8 mouse cellular contexts compared by ENCODE assay signal in the genomic region with DNA sequence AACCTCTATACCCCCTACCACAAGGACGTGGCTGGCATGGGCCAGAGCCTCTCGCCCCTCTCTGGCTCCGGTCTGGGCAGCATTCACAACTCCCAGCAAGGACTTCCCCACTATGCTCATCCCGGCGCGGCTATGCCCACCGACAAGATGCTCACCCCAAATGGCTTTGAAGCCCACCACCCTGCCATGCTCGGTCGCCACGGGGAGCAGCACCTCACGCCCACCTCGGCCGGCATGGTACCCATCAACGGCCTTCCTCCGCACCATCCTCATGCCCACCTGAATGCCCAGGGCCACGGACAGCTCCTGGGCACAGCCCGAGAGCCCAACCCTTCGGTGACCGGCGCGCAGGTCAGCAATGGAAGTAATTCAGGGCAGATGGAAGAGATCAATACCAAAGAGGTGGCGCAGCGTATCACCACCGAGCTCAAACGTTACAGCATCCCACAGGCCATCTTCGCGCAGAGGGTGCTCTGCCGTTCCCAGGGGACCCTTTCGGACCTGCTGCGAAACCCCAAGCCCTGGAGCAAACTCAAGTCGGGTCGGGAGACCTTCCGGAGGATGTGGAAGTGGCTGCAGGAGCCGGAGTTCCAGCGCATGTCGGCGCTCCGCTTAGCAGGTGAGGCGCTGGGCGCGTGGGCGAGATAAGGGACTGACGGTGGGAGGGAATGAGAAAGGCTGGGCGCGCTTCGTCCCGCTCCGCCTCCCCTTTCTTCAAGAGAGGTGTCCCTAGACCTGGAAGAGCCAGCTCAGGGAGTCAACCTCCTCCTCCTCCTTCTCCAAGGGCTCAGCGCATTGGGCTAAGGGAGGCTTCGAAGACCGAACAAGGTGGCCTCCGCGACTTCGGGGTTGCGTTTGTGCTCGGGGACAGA. TPM values are rescaled to one million over a fixed set of nuclear protein-coding genes. Genes with fewer than 3 reads are reported as not detected.
DNase-seq lines count a peak whose midpoint lies in the region; ATAC-seq lines count a peak whose summit lies in the region.

No protein-coding gene starts in this region.

- H3K36me3 ChIP-seq in lung, embryonic 16.5 days (ENCODE audit: control insufficient read depth, insufficient read depth, low read length), result no peaks in the 10 kb centered on the region
- H3K36me3 ChIP-seq in forebrain, embryonic 12.5 days (replicated peaks), result no peaks in the 10 kb centered on the region
- no peaks in the 10 kb centered on the region for H3K36me3 ChIP-seq in limb, embryonic 15.5 days
- no peaks in the 10 kb centered on the region for H3K36me3 ChIP-seq in stomach, embryonic 15.5 days

- H3K9ac ChIP-seq in lung, embryonic 16.5 days (ENCODE audit: low read length), result no peak overlapping the region
- peak overlapping the region; percentile 56; the same call in 1 of the 2 replicates for H3K9ac ChIP-seq in forebrain, embryonic 12.5 days
- no peak overlapping the region for H3K9ac ChIP-seq in limb, embryonic 15.5 days
- H3K9ac ChIP-seq in stomach, embryonic 15.5 days, result no peak overlapping the region

- H3K4me1 ChIP-seq in lung, embryonic 16.5 days (replicated peaks; ENCODE audit: control insufficient read depth, insufficient read depth, low read length), result peaks cover 20% of the 10 kb centered on the region
- H3K4me1 ChIP-seq in forebrain, embryonic 12.5 days, result peaks cover 51% of the 10 kb centered on the region
- H3K4me1 ChIP-seq in limb, embryonic 15.5 days, result peaks cover 29% of the 10 kb centered on the region
- H3K4me1 ChIP-seq in stomach, embryonic 15.5 days, result peaks cover 35% of the 10 kb centered on the region

- peak overlapping the region; percentile 48 for H3K4me3 ChIP-seq in lung, embryonic 16.5 days (ENCODE audit: low read length)
- H3K4me3 ChIP-seq in forebrain, embryonic 12.5 days (replicated peaks), result peak overlapping the region; percentile 52
- H3K4me3 ChIP-seq in limb, embryonic 15.5 days, result peak overlapping the region; percentile 49
- H3K4me3 ChIP-seq in stomach, embryonic 15.5 days (replicated peaks), result peak overlapping the region; percentile 51

- 1% methylated on average over 56 of the region's 56 CpGs for WGBS in lung, embryonic 16.5 days
- WGBS in forebrain, embryonic 12.5 days, result 1% methylated on average over 56 of the region's 56 CpGs
- 1% methylated on average over 56 of the region's 56 CpGs for WGBS in limb, embryonic 15.5 days
- WGBS in stomach, embryonic 15.5 days, result 2% methylated on average over 56 of the region's 56 CpGs

- ATAC-seq in lung, embryonic 16.5 days (ENCODE audit: low read depth), result no peak
- 0 out of 2 replicates have a peak, but pooled peaks have one; percentile 1 for ATAC-seq in forebrain, embryonic 12.5 days (ENCODE audit: low FRiP score)
- no peak for ATAC-seq in limb, embryonic 15.5 days (ENCODE audit: insufficient number of reproducible peaks, low FRiP score, low TSS enrichment, low read depth)
- no peak for ATAC-seq in stomach, embryonic 15.5 days (ENCODE audit: insufficient read depth, low FRiP score, low read depth)

- peaks cover 96% of the 10 kb centered on the region for H3K27me3 ChIP-seq in lung, embryonic 16.5 days (ENCODE audit: control insufficient read depth, insufficient read depth, low read depth, low read length)
- H3K27me3 ChIP-seq in forebrain, embryonic 12.5 days, result peaks cover 98% of the 10 kb centered on the region
- H3K27me3 ChIP-seq in limb, embryonic 15.5 days, result peaks cover 100% of the 10 kb centered on the region
- H3K27me3 ChIP-seq in stomach, embryonic 15.5 days (replicated peaks), result peaks cover 94% of the 10 kb centered on the region

- DNase-seq in lung, postnatal 10 days, result no peak
- DNase-seq in layer of hippocampus, postnatal 25 days (ENCODE audit: extremely low spot score in 1 of 2, low spot score in 1 of 2), result no peak
- DNase-seq in frontal cortex, postnatal 25 days (ENCODE audit: low spot score in 2 of 2), result no peak
- no peak for DNase-seq in cerebellum, adult 11-12 months

- no peaks in the 10 kb centered on the region for H3K9me3 ChIP-seq in lung, embryonic 16.5 days (ENCODE audit: control insufficient read depth, low read length)
- H3K9me3 ChIP-seq in forebrain, embryonic 12.5 days, result no peaks in the 10 kb centered on the region
- H3K9me3 ChIP-seq in limb, embryonic 15.5 days, result no peaks in the 10 kb centered on the region
- H3K9me3 ChIP-seq in stomach, embryonic 15.5 days, result no peaks in the 10 kb centered on the region

- H3K4me2 ChIP-seq in lung, embryonic 16.5 days (ENCODE audit: low read depth, low read length), result no peak overlapping the region; the same call in 1 of the 2 replicates
- H3K4me2 ChIP-seq in forebrain, embryonic 12.5 days, result peak overlapping the region; percentile 78
- H3K4me2 ChIP-seq in limb, embryonic 15.5 days, result peak overlapping the region; percentile 93
- peak overlapping the region; percentile 94 for H3K4me2 ChIP-seq in stomach, embryonic 15.5 days

- no peak overlapping the region for H3K27ac ChIP-seq in lung, embryonic 16.5 days (ENCODE audit: low read length)
- H3K27ac ChIP-seq in forebrain, embryonic 12.5 days, result peak overlapping the region; percentile 19; the same call in 1 of the 2 replicates
- no peak overlapping the region for H3K27ac ChIP-seq in limb, embryonic 15.5 days
- H3K27ac ChIP-seq in stomach, embryonic 15.5 days, result no peak overlapping the region

RNA-seq across cellular contexts. Expression of a gene that starts 1.3 kb away (rescaled TPM):
- 0.05 TPM in 1 of 2 replicates, not detected in the other for polyA plus RNA-seq in lung, embryonic 16.5 days (2015; fragmentation: Nextera tagmentation; extraction: Ambion mirVana)
- 2.7 TPM in 2 replicates for polyA plus RNA-seq in forebrain, embryonic 12.5 days (2016; fragmentation: Nextera tagmentation; extraction: Ambion mirVana)
- polyA plus RNA-seq in limb, embryonic 15.5 days (2015; fragmentation: Nextera tagmentation; extraction: Ambion mirVana), result 0.04 TPM in 1 of 2 replicates, not detected in the other
- polyA plus RNA-seq in stomach, embryonic 15.5 days (2015; fragmentation: Nextera tagmentation; extraction: Ambion mirVana), result 3.9 and 4.7 TPM in 2 replicates
- 1 to 10 TPM in 1 of 2 experiments, under 1 TPM in 1; 0.37 to 1.1 TPM for total RNA-seq in layer of hippocampus, postnatal 25 days (2021)
